Mouse (Mus musculus): Measurements from ENCODE around the gene Gm45521. TPM values are rescaled to one million over a fixed set of nuclear protein-coding genes. Genes with fewer than 3 reads are reported as not detected.

Gm45521 gene
- polyA plus RNA-seq, 1 experiment from 2014 or later, result not detected

Other genes with a start within 250 kb of the Gm45521 start
- gene Gm26661, start 165.7 kb upstream of the Gm45521 start, polyA plus RNA-seq (2015; fragmentation: Nextera tagmentation; extraction: Ambion mirVana), result not detected in 2 replicates
- 25.8 and 26.9 TPM in 2 replicates for gene Flnb, start 139.3 kb upstream of the Gm45521 start, polyA plus RNA-seq (2015; fragmentation: Nextera tagmentation; extraction: Ambion mirVana)
- gene Dnase1l3, start 37.3 kb downstream of the Gm45521 start, polyA plus RNA-seq (2015; fragmentation: Nextera tagmentation; extraction: Ambion mirVana), result 2.3 and 3.0 TPM in 2 replicates
- 28.3 and 34.6 TPM in 2 replicates for gene Abhd6, start 45.6 kb downstream of the Gm45521 start, polyA plus RNA-seq (2015; fragmentation: Nextera tagmentation; extraction: Ambion mirVana)
- gene Rpp14, start 123.1 kb downstream of the Gm45521 start, polyA plus RNA-seq (2015; fragmentation: Nextera tagmentation; extraction: Ambion mirVana), result 47.3 and 57.0 TPM in 2 replicates
- 44.7 TPM in 2 replicates for gene Pxk, start 140.9 kb downstream of the Gm45521 start, polyA plus RNA-seq (2015; fragmentation: Nextera tagmentation; extraction: Ambion mirVana)
- gene Pdhb, start 215.7 kb downstream of the Gm45521 start, polyA plus RNA-seq (2015; fragmentation: Nextera tagmentation; extraction: Ambion mirVana), result 178 and 191 TPM in 2 replicates